Mouse (Mus musculus) neural tube, embryonic 11.5 days (tissue): ENCODE measurements at regions not wholly inside any gene's neighbourhood (a gene's known extent, or its start where the extent isn't known, plus 50 kb on each side); places are given as distances from the start of the nearest gene placed in this dataset.

Source experiments
- ATAC-seq: fragments of 200-750 bp; cut with Nextera tagmentation; 2 replicates; pipeline ENCODE4 v1.8.0; 2017; ENCODE audit warnings: moderate number of reproducible peaks, mild to moderate bottlenecking, moderate TSS enrichment, moderate library complexity; ENCODE audit not compliant: insufficient read depth, low FRiP score, low TSS enrichment
- DNase-seq: peaks from one replicate; pipeline ENCODE4 v3.0.0-alpha.2; 2015; ENCODE audit warnings: low spot score
- H3K27ac ChIP-seq: fragments of 300-500 bp; sonication (generic); 2 replicates; pipeline ENCODE4 v1.5.1; 2014; ENCODE audit warnings: low read depth, mild to moderate bottlenecking, low read length
- H3K27me3 ChIP-seq: fragments of 300-500 bp; sonication (generic); 2 replicates; pipeline ENCODE4 v1.6.1; 2014; ENCODE audit warnings: mild to moderate bottlenecking, low read length, mixed read lengths; ENCODE audit not compliant: control insufficient read depth, insufficient read depth
- H3K36me3 ChIP-seq: fragments of 300-500 bp; sonication (generic); 2 replicates; pipeline ENCODE4 v1.6.1; 2014; ENCODE audit warnings: mild to moderate bottlenecking, low read length, moderate library complexity, mixed read lengths; ENCODE audit not compliant: control insufficient read depth, insufficient read depth
- H3K4me1 ChIP-seq: fragments of 300-500 bp; sonication (generic); 2 replicates; pipeline ENCODE4 v1.6.1; 2014; ENCODE audit warnings: low read length, mixed read lengths; ENCODE audit not compliant: control insufficient read depth, insufficient read depth
- H3K4me2 ChIP-seq: fragments of 300-500 bp; sonication (generic); 2 replicates; pipeline ENCODE4 v1.6.1; 2014; ENCODE audit warnings: low read depth, mild to moderate bottlenecking, moderate library complexity
- H3K4me3 ChIP-seq: fragments of 300-500 bp; sonication (generic); 2 replicates; pipeline ENCODE4 v1.5.1; 2014; ENCODE audit warnings: low read depth, low read length
- H3K9ac ChIP-seq: fragments of 300-500 bp; sonication (generic); 2 replicates; pipeline ENCODE4 v1.6.1; 2014; ENCODE audit warnings: mild to moderate bottlenecking, low read length
- H3K9me3 ChIP-seq: fragments of 300-500 bp; sonication (generic); 2 replicates; pipeline ENCODE4 v1.6.1; 2016; ENCODE audit warnings: low read length; ENCODE audit not compliant: control insufficient read depth
- WGBS: fragments of 180-500 bp; shearing (Covaris S2); extraction: QIAGEN DNeasy Blood & Tissue Kit; methylation state at CpG from one replicate; pipeline ENCODE4 v1.1.7; 2014; 5-methylcytosine and 5-hydroxymethylcytosine counted together

- H3K4me3 ChIP-seq, result no peak overlapping the region
- H3K9me3 ChIP-seq, result no peaks in the 10 kb centered on the region
- no peaks in the 10 kb centered on the region for H3K27me3 ChIP-seq
- no peak for ATAC-seq
- no peaks in the 10 kb centered on the region for H3K36me3 ChIP-seq
- 92% methylated on average over 4 of the region's 4 CpGs for WGBS
- H3K9ac ChIP-seq, result no peak overlapping the region
- DNase-seq, result no peak
- peaks cover 3% of the 10 kb centered on the region; the same call in 1 of the 2 replicates for H3K4me1 ChIP-seq
- H3K4me2 ChIP-seq, result no peak overlapping the region
- H3K27ac ChIP-seq, result no peak overlapping the region
Observed at GRCm38 (mm10) chr11:90088473-90088872, 58.3 kb downstream of the Tmem100 start.

GRCm38 (mm10) chr11:90094052-90094451, 63.9 kb downstream of the Tmem100 start:
- no peaks in the 10 kb centered on the region for H3K27me3 ChIP-seq
- H3K9me3 ChIP-seq, result no peaks in the 10 kb centered on the region
- no peaks in the 10 kb centered on the region for H3K4me1 ChIP-seq
- 89% methylated on average over 7 of the region's 7 CpGs for WGBS
- no peak overlapping the region for H3K4me3 ChIP-seq
- ATAC-seq (no peak), DNase-seq (no peak)
- H3K9ac ChIP-seq, result no peak overlapping the region
- no peaks in the 10 kb centered on the region for H3K36me3 ChIP-seq
- H3K4me2 ChIP-seq, result no peak overlapping the region
- H3K27ac ChIP-seq, result no peak overlapping the region

GRCm38 (mm10) chr11:90094700-90095355, 64.7 kb downstream of the Tmem100 start:
- Histone ChIP-seq H3K9me3 (no peaks in the 10 kb centered on the region), H3K27ac (no peak overlapping the region), H3K4me1 (no peaks in the 10 kb centered on the region), H3K9ac (no peak overlapping the region), H3K27me3 (no peaks in the 10 kb centered on the region), H3K36me3 (no peaks in the 10 kb centered on the region), H3K4me2 (no peak overlapping the region), H3K4me3 (no peak overlapping the region)
- DNase-seq (no peak), ATAC-seq (no peak)
- WGBS, result 78% methylated on average over 7 of the region's 7 CpGs

- Histone ChIP-seq H3K4me2 (no peak overlapping the region), H3K4me3 (no peak overlapping the region), H3K4me1 (no peaks in the 10 kb centered on the region), H3K27ac (no peak overlapping the region), H3K27me3 (no peaks in the 10 kb centered on the region), H3K9ac (no peak overlapping the region), H3K9me3 (no peaks in the 10 kb centered on the region), H3K36me3 (no peaks in the 10 kb centered on the region)
- DNase-seq (no peak), ATAC-seq (no peak)
- WGBS, result 84% methylated on average over 7 of the region's 7 CpGs
Observed at GRCm38 (mm10) chr11:90098471-90098870, 68.3 kb downstream of the Tmem100 start.

GRCm38 (mm10) chr11:90099178-90099577, 69.0 kb downstream of the Tmem100 start:
- 54% methylated on average over 1 of the region's 1 CpGs for WGBS

GRCm38 (mm10) chr11:90100161-90100560, 70.0 kb downstream of the Tmem100 start:
- DNase-seq (no peak), ATAC-seq (no peak)
- Histone ChIP-seq H3K27ac (no peak overlapping the region), H3K4me2 (no peak overlapping the region), H3K9me3 (no peaks in the 10 kb centered on the region), H3K27me3 (no peaks in the 10 kb centered on the region), H3K4me3 (no peak overlapping the region), H3K9ac (no peak overlapping the region), H3K36me3 (no peaks in the 10 kb centered on the region), H3K4me1 (no peaks in the 10 kb centered on the region)
- 86% methylated on average over 2 of the region's 2 CpGs for WGBS

More at GRCm38 (mm10) chr11:90099178-90099577, 69.0 kb downstream of the Tmem100 start:
- Histone ChIP-seq H3K9ac (no peak overlapping the region), H3K4me1 (no peaks in the 10 kb centered on the region), H3K27ac (no peak overlapping the region), H3K9me3 (no peaks in the 10 kb centered on the region), H3K27me3 (no peaks in the 10 kb centered on the region), H3K4me2 (no peak overlapping the region), H3K4me3 (no peak overlapping the region), H3K36me3 (no peaks in the 10 kb centered on the region)
- DNase-seq, result no peak
- ATAC-seq, result no peak

GRCm38 (mm10) chr11:90101284-90101683, 71.1 kb downstream of the Tmem100 start:
- DNase-seq (no peak), ATAC-seq (no peak)
- Histone ChIP-seq H3K27ac (no peak overlapping the region), H3K4me2 (no peak overlapping the region), H3K4me3 (no peak overlapping the region), H3K27me3 (no peaks in the 10 kb centered on the region), H3K4me1 (no peaks in the 10 kb centered on the region), H3K9me3 (no peaks in the 10 kb centered on the region), H3K9ac (no peak overlapping the region), H3K36me3 (no peaks in the 10 kb centered on the region)
- WGBS, result 80% methylated on average over 8 of the region's 8 CpGs

GRCm38 (mm10) chr11:90106063-90106798, 76.1 kb downstream of the Tmem100 start:
- H3K4me3 ChIP-seq, result no peak overlapping the region

GRCm38 (mm10) chr11:90109681-90110111, 77.8 kb upstream of the Gm45716 start:
- WGBS, result 33% methylated on average over 2 of the region's 2 CpGs

More at GRCm38 (mm10) chr11:90106063-90106798, 76.1 kb downstream of the Tmem100 start:
- Histone ChIP-seq H3K9ac (no peak overlapping the region), H3K27ac (no peak overlapping the region), H3K4me2 (no peak overlapping the region), H3K27me3 (no peaks in the 10 kb centered on the region), H3K4me1 (no peaks in the 10 kb centered on the region; the same call in 1 of the 2 replicates), H3K9me3 (no peaks in the 10 kb centered on the region), H3K36me3 (no peaks in the 10 kb centered on the region)
- WGBS, result 37% methylated on average over 12 of the region's 12 CpGs
- DNase-seq (no peak), ATAC-seq (no peak)

More at GRCm38 (mm10) chr11:90109681-90110111, 77.8 kb upstream of the Gm45716 start:
- Histone ChIP-seq H3K4me2 (no peak overlapping the region), H3K27ac (0 out of 2 replicates have a peak overlapping the region, but pooled peaks have one; percentile 23), H3K36me3 (no peaks in the 10 kb centered on the region), H3K9ac (no peak overlapping the region), H3K4me3 (no peak overlapping the region), H3K27me3 (no peaks in the 10 kb centered on the region), H3K9me3 (no peaks in the 10 kb centered on the region), H3K4me1 (no peaks in the 10 kb centered on the region; the same call in 1 of the 2 replicates)
- ATAC-seq (peak; percentile 83), DNase-seq (peak; percentile 53)
